Mouse (Mus musculus): Measurements from ENCODE around the gene Ssx2ip. TPM values are rescaled to one million over a fixed set of nuclear protein-coding genes. Genes with fewer than 3 reads are reported as not detected.

Ssx2ip gene
- total RNA-seq, 1 experiment, result 18.4 TPM

DNA sequence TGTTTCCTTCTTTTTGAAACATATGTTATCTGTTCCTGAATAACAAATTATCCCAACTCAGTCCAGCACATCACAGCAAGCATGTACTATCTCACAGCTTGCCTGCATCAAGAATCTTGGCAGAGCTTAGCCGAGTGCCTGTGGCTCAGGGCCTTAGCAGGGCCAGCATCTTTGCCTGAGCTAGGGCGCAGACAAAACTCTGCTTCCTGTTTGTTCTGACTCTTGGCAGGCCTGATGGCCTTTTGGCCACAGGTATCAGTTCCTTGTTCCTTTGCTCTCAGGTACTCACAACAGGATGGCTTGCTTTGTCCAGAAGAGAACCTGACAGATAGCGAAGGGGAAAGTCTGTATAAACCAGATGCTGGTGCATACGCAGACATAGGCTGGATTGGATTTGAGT is 9.6 kb downstream of the Ssx2ip start:
- in situ Hi-C loops (cut with MboI; ENCODE audit: low sequenced_read_pairs in 2 of 2, unreplicated experiment in 2 of 2), result no loop called here
- DNase-seq (ENCODE audit: low read depth, low spot score), result no peak

DNA sequence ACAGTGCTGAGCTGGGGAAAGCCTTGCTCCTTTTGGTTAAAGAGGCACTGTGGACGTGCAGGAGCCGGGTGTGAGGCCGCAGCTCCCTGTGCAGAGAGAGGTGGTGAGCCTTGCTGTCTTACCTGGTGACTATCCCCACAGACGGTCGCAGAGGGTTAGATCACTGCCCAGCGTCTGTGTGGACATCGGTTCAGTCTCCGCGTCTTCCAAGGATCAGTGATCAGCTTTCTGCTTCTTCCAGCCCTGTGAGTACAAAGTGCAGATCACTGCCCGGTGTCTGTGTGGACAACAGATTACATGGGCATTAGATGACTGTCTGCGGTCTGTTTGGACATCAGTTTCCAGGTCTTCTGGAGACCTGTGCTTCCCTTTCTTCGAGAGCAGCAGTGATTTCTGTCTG is 10.1 kb downstream of the Ssx2ip start:
- H3K9me3 ChIP-seq (ENCODE audit: control insufficient read depth, insufficient read depth, low read depth, low read length), result no peaks in the 10 kb centered on the region
- H3K4me1 ChIP-seq (ENCODE audit: control insufficient read depth in 2 of 2, insufficient read depth in 2 of 2, low read length in 2 of 2, poor library complexity in 1 of 2), result peaks cover 0 to 16% of the 10 kb centered on the region in 2 experiments; a peak in 1 of 4 replicates
- in situ Hi-C loops (cut with MboI; ENCODE audit: low sequenced_read_pairs in 2 of 2, unreplicated experiment in 2 of 2), result no loop called here
- H3K9ac ChIP-seq (ENCODE audit: insufficient read depth, low read depth, low read length, poor library complexity, severe bottlenecking), result no peak overlapping the region
- no peak for DNase-seq (ENCODE audit: low read depth, low spot score)
- TF ChIP-seq HCFC1 (IDR thresholded peaks at IDR 0.05; ENCODE audit: borderline replicate concordance, insufficient read depth, low read length), result no peak
- no peak for TF ChIP-seq ZC3H11A (IDR thresholded peaks at IDR 0.05; ENCODE audit: borderline replicate concordance, low read depth, low read length)
- TF ChIP-seq CHD2 (IDR thresholded peaks at IDR 0.05; ENCODE audit: low read depth, low read length), result no peak
- no peak for TF ChIP-seq MAFK (IDR thresholded peaks at IDR 0.05; ENCODE audit: insufficient read depth, low read depth, low read length)
- no peak for TF ChIP-seq ZNF384 (IDR thresholded peaks at IDR 0.05; ENCODE audit: low read depth, low read length)
- no peak overlapping the region for H3K27ac ChIP-seq (ENCODE audit: insufficient read depth, low read depth, low read length, poor library complexity, severe bottlenecking)
- H3K36me3 ChIP-seq (ENCODE audit: control insufficient read depth, insufficient read depth, low read length, poor library complexity, severe bottlenecking), result peaks cover 11% of the 10 kb centered on the region; the same call in 1 of the 2 replicates
- H3K4me3 ChIP-seq (ENCODE audit: insufficient read depth in 1 of 2, low read depth in 1 of 2, low read length in 2 of 2, poor library complexity in 1 of 2, severe bottlenecking in 1 of 2), result no peak overlapping the region

More for the DNA sequence above, 9.6 kb downstream of the Ssx2ip start:
- peaks cover 0 to 16% of the 10 kb centered on the region in 2 experiments; a peak in 1 of 4 replicates for H3K4me1 ChIP-seq (ENCODE audit: control insufficient read depth in 2 of 2, insufficient read depth in 2 of 2, low read length in 2 of 2, poor library complexity in 1 of 2)
- no peak overlapping the region for H3K4me3 ChIP-seq (ENCODE audit: insufficient read depth in 1 of 2, low read depth in 1 of 2, low read length in 2 of 2, poor library complexity in 1 of 2, severe bottlenecking in 1 of 2)
- H3K9ac ChIP-seq (ENCODE audit: insufficient read depth, low read depth, low read length, poor library complexity, severe bottlenecking), result no peak overlapping the region
- H3K9me3 ChIP-seq (ENCODE audit: control insufficient read depth, insufficient read depth, low read depth, low read length), result no peaks in the 10 kb centered on the region
- TF ChIP-seq ZC3H11A (IDR thresholded peaks at IDR 0.05; ENCODE audit: borderline replicate concordance, low read depth, low read length), result no peak
- no peak overlapping the region for H3K27ac ChIP-seq (ENCODE audit: insufficient read depth, low read depth, low read length, poor library complexity, severe bottlenecking)
- H3K36me3 ChIP-seq (ENCODE audit: control insufficient read depth, insufficient read depth, low read length, poor library complexity, severe bottlenecking), result peaks cover 6% of the 10 kb centered on the region; the same call in 1 of the 2 replicates

GRCm38 (mm10) chr3:146417873-146418272 is 13.4 kb downstream of the Ssx2ip start:
- in situ Hi-C loops (cut with MboI; ENCODE audit: low sequenced_read_pairs in 2 of 2, unreplicated experiment in 2 of 2), result no loop called here
- peaks cover 0 to 8% of the 10 kb centered on the region in 2 experiments; a peak in 1 of 4 replicates for H3K4me1 ChIP-seq (ENCODE audit: control insufficient read depth in 2 of 2, insufficient read depth in 2 of 2, low read length in 2 of 2, poor library complexity in 1 of 2)
- no peak for DNase-seq (ENCODE audit: low read depth, low spot score)
- TF ChIP-seq MAFK (IDR thresholded peaks at IDR 0.05; ENCODE audit: insufficient read depth, low read depth, low read length), result no peak
- peaks cover 17% of the 10 kb centered on the region; the same call in 1 of the 2 replicates for H3K36me3 ChIP-seq (ENCODE audit: control insufficient read depth, insufficient read depth, low read length, poor library complexity, severe bottlenecking)
- H3K4me3 ChIP-seq (ENCODE audit: insufficient read depth in 1 of 2, low read depth in 1 of 2, low read length in 2 of 2, poor library complexity in 1 of 2, severe bottlenecking in 1 of 2), result no peak overlapping the region
- no peaks in the 10 kb centered on the region for H3K9me3 ChIP-seq (ENCODE audit: control insufficient read depth, insufficient read depth, low read depth, low read length)
- H3K9ac ChIP-seq (ENCODE audit: insufficient read depth, low read depth, low read length, poor library complexity, severe bottlenecking), result no peak overlapping the region
- H3K27ac ChIP-seq (ENCODE audit: insufficient read depth, low read depth, low read length, poor library complexity, severe bottlenecking), result no peak overlapping the region

- in situ Hi-C loops (cut with MboI; ENCODE audit: low sequenced_read_pairs in 2 of 2, unreplicated experiment in 2 of 2), result no loop called here
- H3K9ac ChIP-seq (ENCODE audit: insufficient read depth, low read depth, low read length, poor library complexity, severe bottlenecking), result no peak overlapping the region
- DNase-seq (ENCODE audit: low read depth, low spot score), result no peak
- H3K27ac ChIP-seq (ENCODE audit: insufficient read depth, low read depth, low read length, poor library complexity, severe bottlenecking), result no peak overlapping the region
- H3K4me1 ChIP-seq (ENCODE audit: control insufficient read depth in 2 of 2, insufficient read depth in 2 of 2, low read length in 2 of 2, poor library complexity in 1 of 2), result peaks cover 0 to 8% of the 10 kb centered on the region in 2 experiments; a peak in 1 of 4 replicates
- H3K4me3 ChIP-seq (ENCODE audit: insufficient read depth in 1 of 2, low read depth in 1 of 2, low read length in 2 of 2, poor library complexity in 1 of 2, severe bottlenecking in 1 of 2), result no peak overlapping the region
- TF ChIP-seq ZC3H11A (IDR thresholded peaks at IDR 0.05; ENCODE audit: borderline replicate concordance, low read depth, low read length) (no peak), ZNF384 (IDR thresholded peaks at IDR 0.05; ENCODE audit: low read depth, low read length) (no peak), CHD2 (IDR thresholded peaks at IDR 0.05; ENCODE audit: low read depth, low read length) (no peak), HCFC1 (IDR thresholded peaks at IDR 0.05; ENCODE audit: borderline replicate concordance, insufficient read depth, low read length) (no peak), MAFK (IDR thresholded peaks at IDR 0.05; ENCODE audit: insufficient read depth, low read depth, low read length) (no peak)
- H3K9me3 ChIP-seq (ENCODE audit: control insufficient read depth, insufficient read depth, low read depth, low read length), result no peaks in the 10 kb centered on the region
- peaks cover 17% of the 10 kb centered on the region; the same call in 1 of the 2 replicates for H3K36me3 ChIP-seq (ENCODE audit: control insufficient read depth, insufficient read depth, low read length, poor library complexity, severe bottlenecking)
These were observed 14.5 kb downstream of the Ssx2ip start for GRCm38 (mm10) chr3:146418901-146419300.

GRCm38 (mm10) chr3:146419534-146419933 is 15.1 kb downstream of the Ssx2ip start:
- H3K4me1 ChIP-seq (ENCODE audit: control insufficient read depth in 2 of 2, insufficient read depth in 2 of 2, low read length in 2 of 2, poor library complexity in 1 of 2), result peaks cover 0 to 8% of the 10 kb centered on the region in 2 experiments; a peak in 1 of 4 replicates
- TF ChIP-seq HCFC1 (IDR thresholded peaks at IDR 0.05; ENCODE audit: borderline replicate concordance, insufficient read depth, low read length) (no peak), ZNF384 (IDR thresholded peaks at IDR 0.05; ENCODE audit: low read depth, low read length) (no peak), MAFK (IDR thresholded peaks at IDR 0.05; ENCODE audit: insufficient read depth, low read depth, low read length) (no peak), CHD2 (IDR thresholded peaks at IDR 0.05; ENCODE audit: low read depth, low read length) (no peak), ZC3H11A (IDR thresholded peaks at IDR 0.05; ENCODE audit: borderline replicate concordance, low read depth, low read length) (no peak)
- no peak overlapping the region for H3K4me3 ChIP-seq (ENCODE audit: insufficient read depth in 1 of 2, low read depth in 1 of 2, low read length in 2 of 2, poor library complexity in 1 of 2, severe bottlenecking in 1 of 2)
- in situ Hi-C loops (cut with MboI; ENCODE audit: low sequenced_read_pairs in 2 of 2, unreplicated experiment in 2 of 2), result no loop called here
- H3K36me3 ChIP-seq (ENCODE audit: control insufficient read depth, insufficient read depth, low read length, poor library complexity, severe bottlenecking), result peaks cover 17% of the 10 kb centered on the region; the same call in 1 of the 2 replicates
- no peak for DNase-seq (ENCODE audit: low read depth, low spot score)
- no peak overlapping the region for H3K9ac ChIP-seq (ENCODE audit: insufficient read depth, low read depth, low read length, poor library complexity, severe bottlenecking)
- no peaks in the 10 kb centered on the region for H3K9me3 ChIP-seq (ENCODE audit: control insufficient read depth, insufficient read depth, low read depth, low read length)
- no peak overlapping the region for H3K27ac ChIP-seq (ENCODE audit: insufficient read depth, low read depth, low read length, poor library complexity, severe bottlenecking)

Measured in ES-E14 (cell line).